Mouse (Mus musculus) thymus, postnatal 4 days (tissue): ENCODE measurements around the gene Casq2.

Source experiments
- DNase-seq: peaks from one replicate; pipeline ENCODE4 v3.0.0; 2021

Casq2 gene

GRCm38 (mm10) chr3:102083589-102084230 is 2.5 kb upstream of the Casq2 start:
- DNase-seq = no peak

GRCm38 (mm10) chr3:102084833-102085491 is 1.3 kb upstream of the Casq2 start:
- DNase-seq = no peak

- no peak for DNase-seq
Observed at GRCm38 (mm10) chr3:102085719-102086118, 496 bp upstream of the Casq2 start.

- DNase-seq = no peak
Observed at GRCm38 (mm10) chr3:102094841-102095240, 8.6 kb downstream of the Casq2 start.

- DNase-seq = no peak
Observed at GRCm38 (mm10) chr3:102095412-102095811, 9.2 kb downstream of the Casq2 start.

GRCm38 (mm10) chr3:102096366-102096765 is 10.2 kb downstream of the Casq2 start:
- DNase-seq = no peak

- DNase-seq = no peak
Observed at GRCm38 (mm10) chr3:102096976-102097375, 10.8 kb downstream of the Casq2 start.

GRCm38 (mm10) chr3:102099242-102099641 is 13.0 kb downstream of the Casq2 start:
- DNase-seq = no peak

GRCm38 (mm10) chr3:102099793-102100192 is 13.6 kb downstream of the Casq2 start:
- no peak for DNase-seq

- DNase-seq = no peak
Observed at GRCm38 (mm10) chr3:102101445-102101844, 15.2 kb downstream of the Casq2 start.

- no peak for DNase-seq
Observed at GRCm38 (mm10) chr3:102103811-102104565, 17.8 kb downstream of the Casq2 start.

- DNase-seq = no peak
Observed at GRCm38 (mm10) chr3:102108201-102108600, 22.0 kb downstream of the Casq2 start.

GRCm38 (mm10) chr3:102111979-102112599 is 25.9 kb downstream of the Casq2 start:
- DNase-seq = no peak

- DNase-seq = no peak
Observed at GRCm38 (mm10) chr3:102120947-102121346, 34.7 kb downstream of the Casq2 start.

- peak; percentile 22 for DNase-seq
Observed at GRCm38 (mm10) chr3:102122046-102122445, 35.8 kb downstream of the Casq2 start.

- DNase-seq = no peak
Observed at GRCm38 (mm10) chr3:102123654-102124053, 37.4 kb downstream of the Casq2 start.

- DNase-seq = no peak
Observed at GRCm38 (mm10) chr3:102125546-102125945, 39.3 kb downstream of the Casq2 start.

- no peak for DNase-seq
Observed at GRCm38 (mm10) chr3:102127114-102127513, 40.9 kb downstream of the Casq2 start.

GRCm38 (mm10) chr3:102128242-102128641 is 42.0 kb downstream of the Casq2 start:
- no peak for DNase-seq

GRCm38 (mm10) chr3:102130478-102130877 is 44.3 kb downstream of the Casq2 start:
- DNase-seq = no peak

- no peak for DNase-seq
Observed at GRCm38 (mm10) chr3:102131627-102132324, 45.6 kb downstream of the Casq2 start.

- DNase-seq = no peak
Observed at GRCm38 (mm10) chr3:102135389-102136113, 49.3 kb downstream of the Casq2 start.
